Mouse (Mus musculus) erythroblast, embryonic 14.5 days (primary cell): Measurements from ENCODE around the gene Baz2b. TPM values are rescaled to one million over a fixed set of nuclear protein-coding genes. Genes with fewer than 3 reads are reported as not detected.
"Not testable (repeated sequence)": the region's sequence is repeated elsewhere in the genome, so short reads cannot be mapped to it uniquely, and the experiment has no call there.

Experiments
- H3K27me3 ChIP-seq: 2 replicates; pipeline ENCODE4 v1.6.1; 2012; ENCODE audit warnings: inconsistent platforms; ENCODE audit not compliant: control insufficient read depth
- H3K36me3 ChIP-seq: 2 replicates; pipeline ENCODE4 v1.6.1; 2012; ENCODE audit warnings: mild to moderate bottlenecking, inconsistent platforms; ENCODE audit not compliant: control insufficient read depth
- H3K4me1 ChIP-seq: 2 replicates; pipeline ENCODE4 v1.6.1; 2012; ENCODE audit warnings: inconsistent platforms; ENCODE audit not compliant: control insufficient read depth
- H3K4me3 ChIP-seq: replicated peaks from 2 replicates; pipeline ENCODE3; 2012; ENCODE audit warnings: moderate library complexity, mild to moderate bottlenecking, inconsistent platforms
- H3K9me3 ChIP-seq: 2 replicates; pipeline ENCODE4 v1.6.1; 2012; ENCODE audit warnings: low read length, inconsistent platforms, mixed read lengths; ENCODE audit not compliant: control insufficient read depth
- GATA1 ChIP-seq: IDR thresholded peaks from 2 replicates; pipeline ENCODE4 v1.6.1; 2012; ENCODE audit warnings: low read length, inconsistent platforms, mixed read lengths
- TAL1 ChIP-seq: IDR thresholded peaks from 3 replicates; pipeline ENCODE4 v1.6.1; 2012; ENCODE audit warnings: low read length, inconsistent platforms, mixed read lengths
- polyA plus RNA-seq: library from polyadenylated mRNA; stranded (reverse); fragments of >175 nt; gene quantifications from 2 replicates; pipeline ENCODE4 v1.2.3, GENCODE M21; 2012

Gene Baz2b
- polyA plus RNA-seq, 1 experiment = 1.8 TPM

DNA sequence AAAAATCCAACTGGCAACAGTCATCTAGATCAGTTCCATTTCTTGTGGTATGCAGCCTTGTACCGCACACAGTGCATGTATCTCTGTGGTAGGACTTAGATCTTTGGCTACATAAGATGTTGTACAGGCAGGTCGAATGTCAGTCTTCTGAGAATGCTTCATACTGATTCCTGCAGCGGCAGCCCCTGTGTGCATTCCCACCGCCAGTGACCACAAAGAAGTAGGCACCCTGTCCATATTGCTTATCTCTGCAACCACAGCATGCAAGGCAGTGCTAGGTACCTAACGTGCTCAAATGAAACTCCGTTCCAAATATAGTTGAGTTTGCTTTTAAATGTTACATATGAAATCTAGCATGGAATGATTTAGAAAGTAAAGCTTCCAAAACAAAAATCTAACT lies 328.2 kb downstream of the Baz2b start:
- H3K27me3 ChIP-seq = no peaks in the 10 kb centered on the region
- peak overlapping the region; percentile 88 for H3K4me3 ChIP-seq
- peaks cover 3% of the 10 kb centered on the region for H3K36me3 ChIP-seq
- H3K9me3 ChIP-seq = no peaks in the 10 kb centered on the region
- TF ChIP-seq TAL1 = no peak
- TF ChIP-seq GATA1 = no peak
- H3K4me1 ChIP-seq = peaks cover 32% of the 10 kb centered on the region

DNA sequence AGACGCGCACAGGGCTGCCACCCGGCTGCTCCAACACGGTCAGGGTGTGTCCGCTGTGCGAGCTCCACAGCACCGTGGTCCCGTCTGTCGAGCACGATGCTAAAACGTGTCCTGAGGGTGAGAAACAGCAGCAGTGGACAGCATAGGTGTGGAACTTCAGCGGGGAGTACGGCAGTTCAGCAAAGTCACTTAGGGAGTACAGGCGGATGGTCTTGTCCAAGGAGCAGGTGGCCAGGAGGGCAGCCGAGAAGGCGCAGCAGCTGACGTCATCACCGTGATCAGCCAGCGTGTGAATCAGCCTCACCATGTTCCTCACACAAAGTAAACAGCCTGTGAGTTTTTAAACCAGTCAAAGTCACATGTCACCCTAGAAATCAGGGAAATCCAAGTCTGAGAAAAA lies 331.4 kb downstream of the Baz2b start:
- Histone ChIP-seq H3K4me3 (peak overlapping the region; percentile 17), H3K27me3 (no peaks in the 10 kb centered on the region), H3K9me3 (no peaks in the 10 kb centered on the region), H3K4me1 (peaks cover 22% of the 10 kb centered on the region), H3K36me3 (peaks cover 3% of the 10 kb centered on the region)
- TF ChIP-seq TAL1 (no peak), GATA1 (no peak)

DNA sequence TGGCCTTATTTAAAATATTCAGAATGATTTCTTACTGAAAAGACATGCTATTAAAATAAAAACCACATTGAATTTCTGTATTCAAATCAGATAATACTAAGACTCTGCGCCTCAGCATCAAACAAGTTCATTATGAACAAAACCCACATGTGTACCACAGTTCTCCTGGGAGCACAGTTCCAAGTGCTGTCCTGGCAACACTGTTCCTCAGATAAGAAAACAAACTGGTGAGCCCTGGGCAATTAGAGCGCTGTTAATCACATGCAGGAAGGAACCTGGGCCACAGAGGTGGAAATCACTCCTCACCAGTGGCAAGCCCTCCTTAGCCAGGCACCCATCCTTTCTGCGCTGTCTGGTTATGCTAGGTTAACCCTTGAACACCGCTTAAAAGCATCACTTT lies 332.3 kb downstream of the Baz2b start:
- H3K36me3 ChIP-seq = peaks cover 3% of the 10 kb centered on the region
- no peaks in the 10 kb centered on the region for H3K9me3 ChIP-seq
- no peak overlapping the region for H3K4me3 ChIP-seq
- H3K4me1 ChIP-seq = peaks cover 15% of the 10 kb centered on the region
- no peaks in the 10 kb centered on the region for H3K27me3 ChIP-seq
- TF ChIP-seq GATA1 (no peak), TAL1 (no peak)

DNA sequence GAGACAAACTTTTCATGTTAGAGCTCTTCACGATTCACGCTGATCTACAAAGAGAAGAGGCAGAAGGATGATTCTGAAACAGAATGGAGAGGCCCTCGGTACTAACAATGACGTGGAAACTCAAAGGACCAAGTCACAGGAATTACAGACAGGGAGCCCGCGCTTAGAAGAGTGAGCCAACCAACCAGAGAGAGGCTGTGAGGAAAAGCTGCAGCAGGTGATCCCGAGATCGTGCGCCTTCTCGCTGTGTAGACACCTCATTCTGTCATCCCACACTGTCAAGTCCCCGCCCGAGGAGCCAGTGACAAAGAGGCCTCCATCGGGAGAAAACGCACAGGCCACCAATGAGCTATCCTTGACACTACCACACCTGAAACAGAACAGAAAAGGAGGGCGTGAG lies 333.2 kb downstream of the Baz2b start:
- Histone ChIP-seq H3K9me3 (no peaks in the 10 kb centered on the region), H3K27me3 (no peaks in the 10 kb centered on the region), H3K36me3 (peaks cover 3% of the 10 kb centered on the region), H3K4me1 (peaks cover 6% of the 10 kb centered on the region), H3K4me3 (no peak overlapping the region)
- TF ChIP-seq GATA1 (no peak), TAL1 (no peak)

DNA sequence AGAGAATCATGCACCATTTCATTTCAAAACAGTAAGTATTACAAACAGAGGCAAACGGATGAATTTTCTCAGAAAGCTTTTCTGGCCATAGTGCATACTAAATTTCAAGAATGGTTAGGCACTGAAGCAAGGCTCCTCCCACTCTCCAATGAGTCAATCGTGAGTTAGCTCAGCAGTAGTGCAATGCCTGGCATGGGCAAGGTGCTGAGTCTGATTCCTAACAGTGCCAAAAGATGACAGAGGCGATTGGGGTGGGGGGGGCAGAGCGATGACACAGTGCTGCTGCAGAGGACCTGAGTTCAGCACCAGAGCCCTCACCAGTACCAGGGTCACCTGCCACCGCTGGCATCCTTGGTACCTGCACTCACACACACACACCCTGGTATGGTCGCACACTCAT lies 339.1 kb downstream of the Baz2b start:
- Histone ChIP-seq H3K4me3 (no peak overlapping the region), H3K27me3 (no peaks in the 10 kb centered on the region), H3K9me3 (no peaks in the 10 kb centered on the region), H3K4me1 (no peaks in the 10 kb centered on the region), H3K36me3 (no peaks in the 10 kb centered on the region; the same call in 1 of the 2 replicates)
- TF ChIP-seq TAL1 (no peak), GATA1 (no peak)

DNA sequence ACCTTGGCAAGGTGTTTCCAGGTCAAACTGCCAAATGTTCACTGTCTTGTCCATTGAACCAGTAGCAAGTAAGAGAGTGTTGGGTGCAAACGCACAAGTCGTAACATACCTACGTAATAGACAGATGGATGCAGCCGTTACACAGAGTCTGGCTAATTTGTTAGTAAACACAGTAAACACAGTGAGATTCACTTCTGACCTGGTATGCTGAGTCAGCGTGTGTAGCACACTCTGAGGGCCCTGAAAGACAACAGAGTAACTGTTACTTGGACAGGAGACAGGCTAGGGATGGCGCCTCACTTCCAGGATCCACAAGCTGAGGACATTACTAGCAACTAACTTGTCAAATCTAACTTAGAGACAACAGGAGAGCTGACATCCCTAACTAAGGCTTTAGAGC lies 347.0 kb downstream of the Baz2b start:
- Histone ChIP-seq H3K36me3 (no peaks in the 10 kb centered on the region), H3K27me3 (no peaks in the 10 kb centered on the region), H3K9me3 (no peaks in the 10 kb centered on the region)

DNA sequence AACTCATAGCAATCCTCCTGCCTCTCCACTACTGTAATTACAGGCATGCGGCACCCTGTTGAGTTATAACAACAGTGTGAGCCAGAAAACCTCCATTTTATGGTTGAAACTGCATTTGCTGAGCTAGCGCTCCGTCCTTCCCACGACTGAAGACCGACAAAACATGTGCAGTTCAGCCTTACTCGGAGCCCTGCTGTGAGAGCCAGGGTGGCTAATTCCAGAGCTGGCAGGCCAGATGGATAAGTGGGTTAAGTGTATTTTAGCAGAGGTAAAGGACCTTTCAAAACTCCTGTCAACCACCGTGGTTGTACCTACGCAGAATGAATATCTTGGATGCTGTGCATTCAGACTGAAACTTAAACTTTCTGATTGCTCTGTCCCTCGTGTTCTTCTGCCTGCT lies 355.3 kb downstream of the Baz2b start:
- no peaks in the 10 kb centered on the region for H3K4me1 ChIP-seq
- no peaks in the 10 kb centered on the region for H3K36me3 ChIP-seq
- H3K4me3 ChIP-seq = no peak overlapping the region
- H3K27me3 ChIP-seq = no peaks in the 10 kb centered on the region
- H3K9me3 ChIP-seq = no peaks in the 10 kb centered on the region
- TF ChIP-seq TAL1 (no peak), GATA1 (no peak)

More for the DNA sequence above, 347.0 kb downstream of the Baz2b start:
- H3K4me1 ChIP-seq = no peaks in the 10 kb centered on the region
- no peak overlapping the region for H3K4me3 ChIP-seq
- TF ChIP-seq TAL1 (no peak), GATA1 (no peak)

DNA sequence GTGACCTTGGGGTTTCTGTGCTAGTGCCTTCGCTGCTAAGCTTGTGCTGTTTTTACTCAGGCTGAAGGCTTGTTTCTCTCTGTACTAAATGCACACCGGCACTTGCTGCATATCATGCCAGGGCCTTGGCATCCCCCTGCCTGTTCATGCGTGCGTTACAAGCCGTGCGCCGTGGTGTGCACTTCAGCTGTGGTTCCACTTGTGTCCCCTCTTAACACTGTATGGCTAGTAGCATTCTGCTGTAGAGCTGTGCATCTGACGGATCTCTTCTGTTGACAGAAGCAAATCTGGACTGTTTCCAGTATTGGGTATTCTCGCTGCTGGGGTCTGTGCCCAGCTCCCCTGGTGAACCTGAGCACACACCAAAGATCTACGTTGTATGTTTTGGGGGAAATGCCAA lies 356.1 kb downstream of the Baz2b start:
- no peak overlapping the region for H3K4me3 ChIP-seq
- H3K27me3 ChIP-seq = no peaks in the 10 kb centered on the region
- H3K9me3 ChIP-seq = no peaks in the 10 kb centered on the region
- H3K4me1 ChIP-seq = no peaks in the 10 kb centered on the region
- no peaks in the 10 kb centered on the region for H3K36me3 ChIP-seq
- TF ChIP-seq TAL1 (no peak), GATA1 (no peak)

DNA sequence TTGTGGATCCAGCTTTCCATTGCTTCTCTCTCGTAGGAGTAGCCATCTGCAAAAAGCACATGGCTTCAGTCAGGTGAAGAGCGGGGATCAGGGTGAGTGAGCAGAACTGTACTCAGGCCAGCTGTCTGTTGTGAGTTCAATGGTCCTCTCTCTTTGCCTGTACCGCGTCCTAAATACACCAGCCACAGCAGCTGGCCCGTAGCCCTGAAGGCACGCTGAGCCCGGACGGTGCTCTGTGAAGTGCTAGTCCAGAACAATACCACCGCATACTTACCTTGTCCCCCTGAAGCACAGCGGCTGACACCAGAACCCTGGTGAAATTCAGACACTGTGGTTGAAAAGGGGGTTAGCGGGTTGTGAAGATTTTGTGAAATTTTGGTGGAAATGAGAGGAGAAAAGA lies 356.7 kb downstream of the Baz2b start:
- no peaks in the 10 kb centered on the region for H3K27me3 ChIP-seq
- no peaks in the 10 kb centered on the region for H3K36me3 ChIP-seq
- no peaks in the 10 kb centered on the region for H3K4me1 ChIP-seq
- TF ChIP-seq TAL1 (no peak), GATA1 (no peak)
- no peaks in the 10 kb centered on the region for H3K9me3 ChIP-seq
- no peak overlapping the region for H3K4me3 ChIP-seq

DNA sequence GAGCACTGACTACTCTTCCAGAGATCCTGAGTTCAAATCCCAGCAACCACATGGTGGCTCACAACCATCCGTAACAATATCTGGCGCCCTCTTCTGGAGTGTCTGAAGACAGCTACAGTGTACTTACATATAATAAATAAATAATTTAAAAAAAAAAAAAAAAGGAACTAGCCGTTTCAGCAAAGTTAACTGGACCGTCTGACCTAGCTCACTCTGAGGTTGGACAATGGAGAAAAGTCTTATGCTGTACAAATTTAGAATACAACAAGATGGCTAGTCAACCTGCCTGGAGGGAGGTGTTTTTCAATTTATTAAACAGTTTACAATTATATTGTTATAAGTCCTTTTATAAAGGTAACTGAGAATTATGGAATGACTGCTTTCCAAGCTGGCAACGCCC lies 357.8 kb downstream of the Baz2b start:
- H3K27me3 ChIP-seq, H3K4me3 ChIP-seq, H3K4me1 ChIP-seq, H3K36me3 ChIP-seq, H3K9me3 ChIP-seq: not testable (repeated sequence)

Other genes with a start within 250 kb of the Baz2b start
- gene March7, start within 50 bp of the Baz2b start, polyA plus RNA-seq = 0.24 and 0.28 TPM in 2 replicates
- 0.04 TPM in 1 of 2 replicates, not detected in the other for gene Cd302, start 74.6 kb upstream of the Baz2b start, polyA plus RNA-seq
- gene Ly75, start 173.5 kb upstream of the Baz2b start, polyA plus RNA-seq = not detected in 2 replicates